Mouse (Mus musculus): ENCODE results near the gene Cwh43.
"Not testable (repeated sequence)": the region's sequence is repeated elsewhere in the genome, so short reads cannot be mapped to it uniquely, and the experiment has no call there.

Cwh43 gene

GRCm38 (mm10) chr5:73480700-73481099 is 74.8 kb downstream of the Cwh43 start, which contains the start of gene Dcun1d4:
Gene Dcun1d4 (plus strand): TSS chr5:73481000.
- no peak for DNase-seq (ENCODE audit: low spot score)

GRCm38 (mm10) chr5:73481401-73481800 is 75.5 kb downstream of the Cwh43 start:
- DNase-seq (ENCODE audit: low spot score): no peak

GRCm38 (mm10) chr5:73482381-73482780 is 76.5 kb downstream of the Cwh43 start:
- not testable (repeated sequence) for DNase-seq (ENCODE audit: low spot score)

GRCm38 (mm10) chr5:73484016-73484615 is 78.2 kb downstream of the Cwh43 start:
- no peak for DNase-seq (ENCODE audit: low spot score)

GRCm38 (mm10) chr5:73486451-73486850 is 80.6 kb downstream of the Cwh43 start:
- DNase-seq (ENCODE audit: low spot score): no peak

- DNase-seq (ENCODE audit: low spot score): peak; percentile 20
These were observed 84.0 kb downstream of the Cwh43 start for GRCm38 (mm10) chr5:73489915-73490314.

- peak; percentile 100 for DNase-seq (ENCODE audit: low spot score)
These were observed 84.8 kb downstream of the Cwh43 start for GRCm38 (mm10) chr5:73490596-73491073.

- DNase-seq (ENCODE audit: low spot score): no peak
These were observed 85.4 kb downstream of the Cwh43 start for GRCm38 (mm10) chr5:73491074-73491836.

GRCm38 (mm10) chr5:73491837-73492720 is 86.2 kb downstream of the Cwh43 start:
- DNase-seq (ENCODE audit: low spot score): peak; percentile 84

- DNase-seq (ENCODE audit: low spot score): no peak
These were observed 91.5 kb downstream of the Cwh43 start for GRCm38 (mm10) chr5:73497401-73497800.

- DNase-seq (ENCODE audit: low spot score): no peak
These were observed 92.7 kb downstream of the Cwh43 start for GRCm38 (mm10) chr5:73498559-73498958.

- no peak for DNase-seq (ENCODE audit: low spot score)
These were observed 95.1 kb downstream of the Cwh43 start for GRCm38 (mm10) chr5:73500867-73501440.

- no peak for DNase-seq (ENCODE audit: low spot score)
These were observed 96.5 kb downstream of the Cwh43 start for GRCm38 (mm10) chr5:73502422-73502821.

Data from ovary, postnatal 36 days (tissue).